Mouse (Mus musculus) adrenal gland, adult 18-20 months (tissue): ENCODE measurements around the gene Ppp2r1b. TPM values are rescaled to one million over a fixed set of nuclear protein-coding genes. Genes with fewer than 3 reads are reported as not detected.

Experiments
- DNase-seq, 2 experiments: peaks; one replicate each; pipeline ENCODE4 v3.0.0; 2021 to 2022; ENCODE audit warnings: low spot score in 2 of 2
- total RNA-seq, 2 experiments: library from RNA; stranded (reverse); gene quantifications; 1 replicate in 1 of 2; 2 replicates in 1 of 2; pipeline ENCODE4 v1.2.3; 2021

The Ppp2r1b gene
- total RNA-seq, 2 experiments from 2014 or later, result 44.3 to 64.2 TPM

DNA sequence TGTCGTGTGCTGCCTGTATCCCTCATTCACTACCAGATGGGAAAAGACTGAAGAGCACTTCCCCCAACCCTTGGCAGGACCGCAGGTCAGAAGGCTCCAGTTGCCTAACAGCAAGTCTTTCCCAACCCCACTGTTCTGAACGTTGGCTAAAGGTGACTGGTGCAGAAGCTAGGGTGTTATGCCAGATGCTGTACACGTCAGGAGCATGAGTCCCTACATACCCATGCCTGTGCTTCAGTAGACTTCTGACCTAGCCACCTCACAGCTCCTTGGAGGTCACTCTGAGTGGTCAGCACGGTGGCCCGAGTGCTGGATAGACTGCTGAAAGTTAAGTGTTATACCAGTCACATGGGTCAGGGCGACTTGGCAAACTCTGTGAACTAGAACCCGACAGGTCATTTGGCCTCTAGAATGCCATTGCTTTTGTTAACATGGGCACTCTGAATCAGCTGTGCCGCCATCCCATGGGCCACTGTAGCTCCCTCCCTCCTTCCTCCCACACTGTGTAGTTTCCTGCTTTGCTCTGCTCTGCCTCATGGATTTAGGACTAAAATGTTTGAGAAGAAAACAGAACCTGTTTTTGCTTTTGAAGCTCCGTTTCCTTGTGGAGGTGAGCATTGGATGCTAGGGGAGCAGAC lies 9.9 kb upstream of the Ppp2r1b start:
- no peak for DNase-seq

DNA sequence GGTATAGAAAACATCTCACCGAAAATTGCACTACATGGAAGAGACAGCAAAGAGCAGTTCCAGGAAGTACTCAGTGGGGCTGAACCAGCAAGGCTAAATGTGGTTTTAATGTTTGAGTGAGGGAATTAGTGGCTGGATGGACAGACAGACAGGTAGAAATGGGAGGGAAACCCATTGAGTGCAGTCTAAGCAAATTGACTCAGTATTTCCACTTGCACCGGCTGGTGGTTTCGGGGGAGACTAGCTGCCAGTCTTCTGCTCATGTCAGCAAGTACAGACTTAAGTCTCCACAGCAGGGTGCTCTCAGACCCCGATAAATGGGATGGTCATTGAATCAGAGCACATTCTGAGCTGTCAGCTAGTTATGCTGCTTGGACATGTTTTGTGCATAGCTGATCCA lies 9.0 kb upstream of the Ppp2r1b start:
- no peak for DNase-seq

DNA sequence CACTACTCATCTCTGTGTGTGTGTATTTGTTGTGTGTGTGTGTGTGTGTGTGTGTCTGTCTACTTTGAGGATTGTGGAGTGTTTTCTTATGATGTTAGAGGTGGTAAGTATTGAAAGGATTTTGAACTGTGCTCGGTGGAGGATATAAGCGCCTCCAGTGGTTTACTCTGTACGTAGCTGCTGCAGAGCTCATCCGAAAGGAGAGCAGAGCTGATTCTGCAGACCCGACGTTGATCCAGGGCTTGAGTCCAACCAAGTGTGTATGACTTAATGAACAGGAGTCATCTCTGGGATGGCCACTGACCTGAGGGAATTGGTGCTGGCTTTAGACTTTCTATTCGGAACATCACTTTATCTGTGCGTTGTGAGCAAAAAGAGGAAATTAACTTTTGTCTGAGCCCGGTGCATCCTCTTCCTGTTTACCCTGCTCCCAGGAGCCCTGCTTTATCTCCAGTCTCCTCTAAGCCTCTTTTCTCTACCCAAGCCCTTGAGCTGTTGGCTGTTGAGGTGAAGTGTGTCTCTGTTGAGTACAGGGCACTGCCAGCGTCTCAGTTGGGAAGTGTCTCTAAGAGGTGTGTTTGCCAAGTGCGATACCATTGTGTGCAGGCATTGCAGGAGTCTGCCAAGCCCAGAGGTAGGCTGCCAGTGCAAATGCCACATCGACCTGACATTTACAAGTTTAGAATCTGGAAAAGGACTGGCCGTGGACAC lies 3.9 kb upstream of the Ppp2r1b start:
- DNase-seq, result no peak

DNA sequence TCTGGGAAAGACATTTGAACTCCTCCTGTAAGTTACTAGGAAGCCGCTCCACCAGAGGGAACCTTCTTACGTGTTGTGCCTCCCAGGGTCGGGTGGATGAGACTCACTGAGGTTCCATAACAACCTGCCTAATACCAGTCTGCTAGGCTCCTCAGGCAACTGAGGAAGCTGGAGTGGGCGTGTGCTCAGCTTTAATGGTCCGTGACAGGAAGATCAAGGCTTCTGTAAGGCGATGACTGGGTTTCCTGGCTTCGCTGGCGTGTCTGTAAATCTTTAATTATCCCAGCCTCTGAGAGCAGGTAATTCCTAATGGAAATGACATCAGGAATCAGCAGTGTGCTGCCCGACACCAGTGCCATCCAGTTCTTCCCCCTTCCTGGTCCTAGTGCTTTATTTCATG lies 446 bp downstream of the Ppp2r1b start:
- DNase-seq, result no peak

DNA sequence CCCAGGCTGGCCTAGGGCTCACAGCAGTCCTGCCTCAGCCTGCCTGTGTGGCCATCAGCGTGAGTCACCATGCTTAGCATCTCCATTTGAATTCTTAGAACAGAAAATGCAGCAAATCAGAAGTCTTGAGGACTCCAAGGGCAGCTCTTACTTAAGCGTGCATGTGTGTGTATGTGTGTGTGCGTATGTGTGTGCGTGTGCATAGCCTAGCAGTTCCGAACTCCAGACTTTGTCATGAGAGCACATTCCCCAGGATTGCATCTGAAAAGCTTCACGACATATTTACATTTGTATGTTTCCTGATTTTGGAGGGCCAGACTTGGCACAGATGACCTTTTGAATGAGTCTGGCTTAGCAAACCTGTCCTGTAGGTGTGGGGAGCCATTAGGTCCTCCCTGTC lies 2.0 kb downstream of the Ppp2r1b start:
- DNase-seq, result no peak

DNA sequence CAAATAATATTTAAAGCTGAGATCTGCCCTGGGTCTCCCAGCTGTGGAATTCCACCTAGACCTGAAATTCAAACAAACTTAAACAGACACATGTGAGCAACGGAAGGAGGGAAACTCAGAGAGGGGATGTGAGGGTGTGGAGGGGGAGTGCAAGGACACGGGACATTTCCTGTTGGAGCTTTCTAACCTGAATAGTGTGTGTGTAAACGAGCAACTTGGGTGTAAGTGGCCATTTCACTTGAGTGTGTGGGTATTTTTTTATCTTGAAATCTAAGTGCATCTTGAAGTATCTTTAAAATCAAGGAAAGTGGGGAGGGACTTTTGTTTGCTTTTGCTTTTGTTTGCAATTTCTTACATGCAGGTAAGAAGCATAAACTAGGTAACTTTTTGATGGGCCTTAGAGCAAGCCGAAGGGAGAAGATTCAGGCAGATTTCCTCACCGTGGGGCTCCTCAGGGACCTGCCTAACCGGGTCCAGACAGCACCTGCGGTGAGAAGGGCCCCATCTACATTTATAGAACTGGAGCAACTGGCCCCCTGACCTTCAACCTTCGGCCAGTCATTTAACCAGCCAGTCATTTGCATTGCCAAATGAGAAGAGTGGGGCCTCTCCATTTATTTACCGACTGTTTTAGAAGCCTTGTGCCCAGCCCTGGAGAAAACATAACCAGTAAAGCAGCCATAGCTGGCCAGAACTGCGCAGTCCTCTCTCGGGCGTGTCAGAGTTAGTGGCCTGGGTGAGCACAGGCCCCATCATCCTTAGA lies 2.7 kb downstream of the Ppp2r1b start:
- no peak for DNase-seq

DNA sequence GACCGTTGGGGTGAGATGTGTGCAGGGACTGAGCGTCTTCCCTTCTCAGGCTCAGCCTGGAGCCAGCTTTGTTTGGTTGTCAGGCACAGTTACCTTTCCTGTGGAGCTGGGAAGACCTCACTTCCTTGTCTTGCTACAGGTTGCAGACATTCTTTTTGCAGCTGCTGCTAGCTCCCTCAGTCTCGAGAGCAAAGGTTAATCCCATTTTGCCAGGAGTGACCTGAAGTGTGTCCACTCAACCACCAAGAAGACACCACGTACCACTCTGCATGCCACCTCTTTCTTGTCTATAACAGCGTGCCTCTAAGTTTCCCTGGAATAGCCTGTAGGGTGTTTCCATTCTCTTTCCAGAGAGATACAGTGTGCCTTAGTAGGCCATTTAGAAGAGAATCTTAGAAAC lies 3.7 kb downstream of the Ppp2r1b start:
- no peak for DNase-seq

DNA sequence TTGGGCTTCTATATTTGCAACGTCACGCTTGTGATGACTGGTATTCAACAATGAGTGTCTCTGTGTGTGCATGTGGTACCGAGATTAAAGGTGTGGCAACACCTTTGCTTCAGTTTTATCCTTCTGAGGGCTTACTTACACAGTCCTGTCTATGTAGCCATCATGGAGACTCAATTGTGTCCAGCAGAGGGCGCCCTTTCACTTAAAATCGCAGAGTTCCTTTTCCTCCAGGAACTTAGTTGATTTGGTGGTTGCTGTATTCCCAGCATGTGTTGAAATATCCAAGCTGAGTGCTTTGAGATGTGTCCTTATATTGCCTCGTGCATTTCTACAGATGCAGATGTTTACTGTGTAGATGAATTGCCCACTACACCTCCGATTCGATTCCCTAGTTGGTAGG lies 4.1 kb downstream of the Ppp2r1b start:
- peak; percentile 87 to 91 for DNase-seq

DNA sequence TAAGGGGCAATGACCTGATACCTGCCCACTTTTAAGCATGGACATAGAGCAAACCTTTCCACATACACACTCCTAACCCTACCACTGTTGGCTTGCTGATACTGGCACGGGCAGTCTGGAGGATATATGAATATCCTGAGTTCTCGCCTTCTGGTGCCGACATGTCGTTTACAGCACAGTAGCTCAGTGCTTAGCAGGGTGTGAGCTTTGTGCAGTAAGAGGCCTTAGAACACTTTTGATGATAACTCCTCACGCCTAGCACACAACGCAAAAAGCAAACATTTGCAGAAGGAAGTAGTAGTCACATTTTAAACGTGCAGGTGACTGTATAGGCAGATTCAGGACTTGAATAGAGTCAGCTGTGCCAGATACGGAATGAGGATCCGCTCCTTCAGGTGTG lies 4.7 kb downstream of the Ppp2r1b start:
- no peak for DNase-seq

DNA sequence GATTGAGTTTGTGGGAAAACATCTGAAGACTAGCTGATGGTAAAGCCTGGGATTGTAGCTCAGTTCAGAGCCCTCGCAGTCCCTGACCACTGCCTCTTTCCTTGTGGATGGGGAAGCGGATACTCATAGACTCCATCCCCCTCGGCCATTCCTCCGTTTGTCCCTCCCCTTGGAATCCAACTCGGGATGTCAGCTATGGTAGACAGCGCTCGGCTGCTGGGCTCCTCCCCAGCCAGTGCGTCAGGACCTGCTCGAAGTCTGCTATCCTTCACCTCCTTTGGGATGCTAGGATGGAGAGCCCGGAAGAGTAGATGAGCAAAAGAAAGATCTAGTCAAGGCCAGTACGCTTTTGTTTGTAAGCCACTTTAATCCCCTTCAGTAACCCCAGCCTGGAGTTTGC lies 5.2 kb downstream of the Ppp2r1b start:
- DNase-seq, result no peak

DNA sequence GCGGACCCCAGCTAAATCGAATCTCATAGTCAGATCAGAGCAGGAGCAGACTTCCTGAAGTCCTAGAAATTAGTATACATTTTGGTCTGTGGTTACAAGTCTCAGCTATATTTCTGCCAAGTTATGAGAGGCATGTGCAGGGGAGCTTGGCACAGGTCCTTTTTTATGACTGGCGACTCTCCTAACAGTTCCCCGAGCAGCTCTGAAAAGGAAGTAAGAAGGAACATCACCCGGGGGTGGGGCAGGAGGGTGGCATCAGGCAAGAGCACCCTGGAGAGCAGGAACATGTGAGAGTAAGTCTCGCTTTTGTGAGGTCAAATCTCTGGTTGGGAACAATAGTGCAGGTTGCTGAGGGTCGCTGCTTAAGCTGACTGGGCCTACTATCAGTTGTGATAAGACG lies 5.6 kb downstream of the Ppp2r1b start:
- no peak for DNase-seq

DNA sequence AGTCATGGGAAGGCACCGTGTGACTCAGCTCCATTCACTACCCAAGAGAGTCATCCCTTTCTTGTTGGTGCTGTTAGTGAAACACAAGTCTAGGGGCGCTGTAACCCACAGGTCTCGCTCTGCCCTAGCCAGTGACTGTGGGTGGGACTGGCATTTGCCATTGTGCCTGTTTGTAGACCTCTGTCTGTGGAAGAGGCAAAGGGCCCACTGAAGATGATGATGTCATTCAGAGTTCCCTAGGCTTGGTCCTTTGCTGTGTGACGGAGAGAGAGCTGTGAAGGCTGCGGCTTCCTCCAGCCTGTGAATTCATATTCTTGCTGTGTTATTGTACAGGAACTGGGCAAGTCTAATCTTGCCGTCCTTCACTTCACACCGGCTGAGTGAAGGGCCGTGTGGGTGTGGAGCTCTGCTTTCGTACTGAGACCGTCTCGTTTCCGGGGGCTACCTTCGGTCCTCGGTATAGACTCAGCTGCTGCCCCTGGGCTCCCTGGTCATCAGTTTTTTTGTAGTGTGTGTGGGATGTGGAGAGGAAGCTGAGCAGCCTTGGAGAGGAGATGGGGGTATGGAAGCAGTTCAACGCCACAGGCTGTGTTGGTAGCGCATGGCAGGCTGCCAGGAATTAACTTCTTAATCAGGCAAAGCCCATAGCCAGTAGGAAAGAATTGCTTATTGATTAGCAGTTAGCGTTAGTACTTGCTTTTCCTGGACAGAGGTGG lies 7.7 kb downstream of the Ppp2r1b start:
- DNase-seq, result no peak

DNA sequence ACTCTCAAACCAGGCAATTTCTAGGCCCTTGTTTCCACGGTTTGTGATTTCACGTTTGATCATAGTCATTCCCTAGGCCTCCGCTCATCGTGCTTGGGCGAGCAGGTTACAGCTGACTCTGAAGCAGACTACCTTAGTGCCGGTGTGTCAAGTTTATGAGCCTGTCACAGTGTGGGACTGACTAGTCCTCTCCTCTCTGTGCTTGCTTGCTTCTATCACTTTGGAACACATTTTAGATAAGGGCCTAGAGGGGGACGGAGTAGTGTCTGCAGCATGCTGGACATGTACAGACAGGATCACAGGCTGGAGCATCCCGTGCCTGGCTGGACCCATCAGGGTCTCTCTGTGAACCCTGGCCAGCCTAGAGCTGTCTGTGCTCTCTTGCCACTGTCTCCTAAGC lies 9.3 kb downstream of the Ppp2r1b start:
- no peak for DNase-seq

DNA sequence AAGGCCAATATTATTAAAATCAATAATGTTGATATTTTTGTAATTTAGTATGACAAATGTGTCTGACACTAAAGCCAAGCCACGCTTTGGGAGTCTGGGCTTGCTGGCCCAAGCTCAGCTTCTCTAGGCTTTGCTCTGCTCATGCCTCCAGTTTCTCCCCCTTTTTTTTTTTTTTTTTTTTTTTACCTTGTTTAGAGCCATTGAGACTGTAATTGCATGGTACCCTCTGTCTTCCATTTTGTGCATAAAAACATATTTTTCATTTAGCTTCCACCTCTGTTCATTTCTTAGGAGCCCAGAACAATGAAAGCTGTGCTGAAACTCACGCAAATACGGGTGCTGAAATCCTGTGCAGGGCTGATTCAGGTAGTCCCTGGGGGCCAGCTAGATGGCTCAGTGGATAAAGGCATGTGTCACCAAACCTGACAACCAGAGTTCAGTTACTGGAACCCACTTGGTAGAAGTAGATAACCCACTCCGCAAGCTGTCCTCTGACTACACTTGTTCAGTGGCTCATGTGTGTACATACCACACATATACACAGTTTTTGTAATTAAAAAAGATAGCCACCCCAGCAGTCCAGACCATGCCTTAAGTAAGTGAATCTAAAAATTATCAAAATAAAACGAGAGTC lies 10.1 kb downstream of the Ppp2r1b start:
- DNase-seq, result no peak

DNA sequence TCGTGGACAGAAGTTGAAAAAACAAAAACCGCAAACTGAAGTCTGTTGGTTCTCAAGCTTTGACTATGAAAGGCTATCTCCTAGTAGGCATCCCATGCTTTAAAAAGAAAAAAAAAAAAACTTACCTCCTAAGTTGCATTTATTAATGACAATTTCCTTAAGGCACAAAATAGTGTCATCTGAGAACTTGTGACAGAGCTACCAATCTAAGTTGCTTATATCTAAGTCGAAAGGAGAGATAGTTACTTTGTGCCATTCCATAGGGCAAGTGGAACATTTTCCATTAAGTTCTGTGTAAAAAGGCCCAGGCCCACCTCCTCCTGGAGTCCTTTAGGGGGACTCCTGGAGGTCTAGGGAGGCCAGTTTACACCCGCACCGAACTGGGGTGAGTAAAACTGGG lies 10.7 kb downstream of the Ppp2r1b start:
- no peak for DNase-seq

DNA sequence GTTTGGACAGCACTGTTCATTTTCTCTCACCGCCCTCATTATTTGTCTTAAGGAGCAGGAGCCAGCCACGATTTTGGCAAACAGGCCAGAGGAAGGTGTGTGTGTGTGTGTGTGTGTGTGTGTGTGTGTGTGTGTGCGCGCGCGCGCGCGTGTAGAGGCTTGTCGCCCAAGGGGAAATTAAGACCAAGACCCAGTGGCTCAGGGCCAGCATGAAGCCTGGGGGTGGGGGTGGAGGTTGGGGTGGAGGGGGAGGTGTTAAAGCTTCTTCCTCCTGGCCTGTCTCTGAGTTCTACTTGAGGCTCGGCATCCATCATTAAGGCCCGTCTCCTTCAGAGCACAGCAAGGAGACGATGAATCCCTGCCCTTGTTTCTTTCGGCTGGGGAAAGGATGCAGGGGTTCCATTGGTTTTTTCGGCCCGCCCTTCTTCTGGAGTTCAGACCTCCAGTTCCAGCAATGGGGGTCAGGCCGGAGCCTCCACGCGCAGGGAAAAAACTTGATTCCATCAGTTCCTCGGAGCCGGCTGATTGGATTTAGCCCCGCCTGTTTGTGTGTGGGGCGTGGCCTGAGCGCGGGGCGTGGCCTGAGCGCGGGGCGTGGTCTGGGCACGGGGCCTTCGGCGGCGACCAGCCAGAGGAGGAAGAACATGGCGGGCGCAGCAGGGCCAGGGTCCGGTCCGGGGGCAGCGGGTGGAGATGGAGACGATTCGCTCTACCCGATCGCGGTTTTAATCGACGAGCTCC lies 11.4 kb downstream of the Ppp2r1b start:
- peak; percentile 97 to 98 for DNase-seq

DNA sequence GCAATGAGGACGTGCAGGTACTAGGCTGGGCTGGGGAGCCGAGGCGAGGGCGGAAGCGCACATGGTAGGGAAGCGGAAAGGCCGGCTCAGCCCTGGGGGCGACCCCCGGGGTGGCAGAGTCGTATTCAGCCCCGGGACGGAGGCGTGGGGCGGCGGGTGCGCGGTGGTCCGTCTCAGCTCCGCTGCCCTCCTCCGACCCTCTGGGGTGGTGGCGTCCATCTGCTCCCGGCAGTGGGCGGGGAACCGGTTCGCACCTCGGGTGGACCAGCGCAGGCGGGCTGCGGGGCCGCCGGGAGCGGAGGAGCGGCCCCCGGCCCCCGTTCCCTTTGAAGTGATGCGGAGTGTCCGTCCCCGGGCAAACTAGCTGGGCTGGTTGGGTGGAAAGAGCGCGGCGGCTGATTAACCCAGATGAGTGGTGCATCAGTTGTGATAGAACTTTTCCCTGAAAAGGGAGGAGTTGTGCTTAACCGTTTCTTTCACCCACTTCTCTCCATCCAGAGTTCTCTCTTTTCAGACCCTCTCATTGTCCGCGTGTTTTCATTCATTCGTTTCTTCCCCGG lies 12.1 kb downstream of the Ppp2r1b start:
- no peak for DNase-seq

DNA sequence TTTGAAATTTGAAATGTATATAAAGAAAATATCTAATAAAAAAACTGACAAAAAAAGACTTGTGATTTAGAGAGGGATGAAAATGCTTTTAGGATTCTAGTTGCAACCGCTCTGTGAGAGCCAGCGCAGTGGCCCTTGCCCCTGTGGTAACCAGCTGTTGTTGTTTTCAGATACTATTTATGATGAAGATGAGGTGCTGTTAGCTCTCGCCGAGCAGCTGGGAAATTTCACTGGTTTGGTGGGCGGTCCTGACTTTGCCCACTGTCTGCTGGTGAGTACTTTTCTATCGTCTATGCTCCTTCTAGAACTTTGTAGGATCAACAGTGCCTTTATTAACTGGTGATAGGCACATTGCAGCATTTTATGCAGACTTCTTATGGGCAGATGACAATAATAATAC lies 13.6 kb downstream of the Ppp2r1b start:
- no peak for DNase-seq

DNA sequence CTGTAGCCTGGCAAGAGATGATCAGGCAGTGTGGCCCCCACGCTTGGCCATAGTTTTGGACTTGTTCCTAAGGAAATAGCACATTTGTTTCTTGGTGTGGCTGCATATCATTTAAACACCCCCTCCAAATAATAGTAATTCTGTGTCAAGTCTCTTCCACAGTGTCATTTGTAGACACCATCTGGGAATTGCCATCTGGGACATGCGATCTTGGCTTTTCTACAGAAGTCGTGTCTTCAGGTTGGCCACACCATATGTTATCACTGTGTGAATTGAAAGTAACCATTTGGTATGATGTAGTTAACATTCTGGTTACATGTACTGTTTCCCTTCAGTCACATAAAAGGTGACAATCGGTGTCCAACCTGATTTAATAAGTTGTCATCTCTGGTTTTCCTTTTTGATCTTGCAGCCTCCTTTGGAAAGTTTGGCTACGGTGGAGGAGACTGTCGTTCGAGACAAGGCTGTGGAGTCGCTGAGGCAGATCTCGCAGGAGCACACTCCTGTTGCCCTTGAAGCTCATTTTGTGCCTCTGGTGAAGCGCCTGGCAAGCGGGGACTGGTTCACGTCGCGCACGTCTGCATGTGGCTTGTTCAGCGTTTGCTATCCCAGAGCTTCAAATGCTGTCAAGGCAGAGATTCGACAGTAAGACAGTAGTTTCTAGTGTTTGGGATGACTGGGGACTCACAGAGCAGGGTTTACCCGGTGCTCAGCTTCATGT lies 16.2 kb downstream of the Ppp2r1b start:
- no peak for DNase-seq

DNA sequence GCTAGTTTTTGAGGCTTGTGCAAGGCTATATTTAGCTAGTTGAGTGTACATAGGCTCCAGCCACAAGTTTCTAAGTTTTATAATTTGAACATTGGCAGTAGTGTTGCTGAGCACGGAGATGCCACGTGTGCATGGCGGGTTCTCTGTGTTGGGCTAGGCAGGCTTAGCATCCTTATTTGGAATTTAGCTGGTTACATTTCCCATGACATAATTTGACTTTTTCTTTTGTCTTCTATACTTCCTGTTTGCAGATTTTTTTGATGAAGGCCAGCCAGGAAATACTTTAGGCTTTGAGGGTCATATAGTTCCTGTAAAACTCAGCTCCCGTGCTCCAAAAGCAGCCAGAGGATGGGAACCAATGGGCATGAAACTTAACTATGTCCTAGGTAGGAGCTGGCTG lies 18.7 kb downstream of the Ppp2r1b start:
- no peak for DNase-seq
